Mouse (Mus musculus): ENCODE data around the gene Cyfip1. TPM values are rescaled to one million over a fixed set of nuclear protein-coding genes. Genes with fewer than 3 reads are reported as not detected.
A peak's percentile ranks its signal among the peaks of the same experiment; 100 is the strongest.

The Cyfip1 gene
- polyA plus RNA-seq (2014; fragmentation: Nextera tagmentation; extraction: Ambion mirVana), result 80.7 and 80.9 TPM in 2 replicates

DNA sequence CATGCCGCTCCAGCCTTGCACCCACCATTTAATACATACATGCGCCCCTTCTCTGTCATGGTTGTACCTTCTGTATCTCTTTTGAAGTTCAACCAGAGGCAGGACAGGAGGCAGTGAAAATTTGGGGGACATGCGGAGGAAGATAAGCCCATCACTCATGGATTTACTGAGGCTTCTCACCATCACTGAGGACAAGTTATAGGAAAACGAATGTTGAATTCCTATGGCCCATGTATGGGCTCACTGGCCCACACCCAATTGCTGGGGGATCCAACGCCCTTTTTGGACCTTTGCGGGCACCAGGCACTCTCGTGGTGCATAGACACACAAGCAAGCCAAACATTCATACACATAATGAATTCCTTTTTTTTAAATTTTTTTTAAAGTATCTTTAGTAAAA is at the start of gene Cyfip1:
TSS of gene Cyfip1 (plus strand) at position 301 of the 400 bp plus-strand sequence.
- peak within 1 kb of the TSS; percentile 84 for H3K4me3 ChIP-seq (ENCODE audit: low read depth, low read length)
- ATAC-seq (ENCODE audit: low FRiP score) (peak; percentile 48), DNase-seq (ENCODE audit: low spot score) (no peak)
- H3K27me3 ChIP-seq (ENCODE audit: control insufficient read depth, insufficient read depth, low read length), result no peaks in the 10 kb centered on the region
- H3K9ac ChIP-seq (ENCODE audit: low read depth, low read length), result peak within 1 kb of the TSS; percentile 88
- H3K36me3 ChIP-seq (ENCODE audit: control insufficient read depth, insufficient read depth, low read length), result no peaks in the 10 kb centered on the region
- H3K9me3 ChIP-seq (ENCODE audit: control insufficient read depth, low read length), result no peaks in the 10 kb centered on the region
- H3K4me2 ChIP-seq (replicated peaks; ENCODE audit: low read depth, low read length), result peak within 1 kb of the TSS; percentile 46
- H3K4me1 ChIP-seq (replicated peaks; ENCODE audit: control insufficient read depth, insufficient read depth, low read length), result no peaks in the 10 kb centered on the region
- H3K27ac ChIP-seq (ENCODE audit: low read depth, low read length), result peak within 1 kb of the TSS; percentile 86
- 45% methylated on average over 7 of the region's 7 CpGs for WGBS

DNA sequence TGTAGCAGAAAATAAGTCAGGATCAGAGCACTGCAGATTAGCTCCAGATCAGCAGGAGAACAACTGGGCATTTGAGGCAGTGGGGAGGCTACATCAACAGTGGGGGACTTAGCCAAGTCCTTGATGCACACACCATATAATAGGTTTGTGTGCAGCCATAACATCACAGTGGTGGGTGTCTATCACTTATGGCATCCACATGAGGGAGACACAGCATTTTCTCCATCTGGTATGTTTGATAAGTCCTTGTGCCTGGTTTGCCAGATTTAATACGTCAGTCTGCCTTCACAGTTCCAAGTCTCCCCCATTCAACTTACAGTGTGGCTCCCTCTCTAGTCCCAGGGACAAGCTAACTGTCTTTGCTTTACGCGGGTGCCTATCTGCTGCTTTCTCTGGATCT is 49.3 kb upstream of the Cyfip1 start:
- Histone ChIP-seq H3K9me3 (ENCODE audit: control insufficient read depth, low read length) (no peaks in the 10 kb centered on the region), H3K36me3 (ENCODE audit: control insufficient read depth, insufficient read depth, low read length) (peaks cover 10% of the 10 kb centered on the region; the same call in 1 of the 2 replicates), H3K9ac (ENCODE audit: low read depth, low read length) (no peak overlapping the region), H3K27me3 (ENCODE audit: control insufficient read depth, insufficient read depth, low read length) (no peaks in the 10 kb centered on the region), H3K27ac (ENCODE audit: low read depth, low read length) (no peak overlapping the region), H3K4me3 (ENCODE audit: low read depth, low read length) (no peak overlapping the region), H3K4me1 (replicated peaks; ENCODE audit: control insufficient read depth, insufficient read depth, low read length) (no peaks in the 10 kb centered on the region), H3K4me2 (replicated peaks; ENCODE audit: low read depth, low read length) (no peak overlapping the region)
- 83% methylated on average over 3 of the region's 3 CpGs for WGBS
- DNase-seq (ENCODE audit: low spot score) (no peak), ATAC-seq (ENCODE audit: low FRiP score) (no peak)

DNA sequence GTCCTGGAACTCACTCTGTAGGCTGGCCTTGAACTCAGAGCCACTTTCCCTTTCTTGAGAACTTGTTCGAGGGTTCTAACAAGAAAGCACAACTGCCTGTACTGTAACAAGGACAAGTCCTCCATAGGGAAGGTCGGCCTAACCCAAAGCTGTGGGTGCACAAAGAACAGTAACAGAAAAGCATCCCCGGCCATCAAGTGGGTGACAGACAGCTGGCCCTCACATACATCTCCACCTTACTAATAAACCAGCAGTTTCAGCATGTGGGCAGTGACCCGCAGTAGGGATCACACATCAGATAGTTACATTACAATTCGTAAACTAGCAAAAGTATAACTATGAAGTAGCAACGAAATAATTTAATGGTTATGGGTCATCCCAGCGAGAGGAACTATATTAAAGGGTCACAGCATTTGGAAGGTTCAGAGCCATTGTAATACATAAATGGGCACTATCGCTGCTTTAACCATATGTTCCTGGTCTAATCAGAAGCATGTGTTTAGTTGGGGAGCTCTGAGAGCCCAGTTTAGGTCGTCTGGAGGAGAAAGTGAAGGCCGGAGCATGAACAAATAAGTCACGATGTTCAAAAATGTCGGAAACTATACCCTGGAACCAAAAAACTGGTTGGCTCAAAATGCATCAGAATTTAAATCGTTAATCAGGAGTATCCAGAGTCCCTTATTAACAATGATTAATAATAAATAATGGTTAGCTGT is 48.2 kb upstream of the Cyfip1 start:
- Histone ChIP-seq H3K27me3 (ENCODE audit: control insufficient read depth, insufficient read depth, low read length) (no peaks in the 10 kb centered on the region), H3K4me1 (replicated peaks; ENCODE audit: control insufficient read depth, insufficient read depth, low read length) (no peaks in the 10 kb centered on the region), H3K4me2 (replicated peaks; ENCODE audit: low read depth, low read length) (peak overlapping the region; percentile 64), H3K9me3 (ENCODE audit: control insufficient read depth, low read length) (no peaks in the 10 kb centered on the region), H3K27ac (ENCODE audit: low read depth, low read length) (no peak overlapping the region), H3K36me3 (ENCODE audit: control insufficient read depth, insufficient read depth, low read length) (peaks cover 13% of the 10 kb centered on the region; the same call in 1 of the 2 replicates), H3K4me3 (ENCODE audit: low read depth, low read length) (peak overlapping the region; percentile 82), H3K9ac (ENCODE audit: low read depth, low read length) (peak overlapping the region; percentile 87)
- peak; percentile 48 for ATAC-seq (ENCODE audit: low FRiP score)
- 38% methylated on average over 13 of the region's 13 CpGs for WGBS
- DNase-seq (ENCODE audit: low spot score), result peak; percentile 48

DNA sequence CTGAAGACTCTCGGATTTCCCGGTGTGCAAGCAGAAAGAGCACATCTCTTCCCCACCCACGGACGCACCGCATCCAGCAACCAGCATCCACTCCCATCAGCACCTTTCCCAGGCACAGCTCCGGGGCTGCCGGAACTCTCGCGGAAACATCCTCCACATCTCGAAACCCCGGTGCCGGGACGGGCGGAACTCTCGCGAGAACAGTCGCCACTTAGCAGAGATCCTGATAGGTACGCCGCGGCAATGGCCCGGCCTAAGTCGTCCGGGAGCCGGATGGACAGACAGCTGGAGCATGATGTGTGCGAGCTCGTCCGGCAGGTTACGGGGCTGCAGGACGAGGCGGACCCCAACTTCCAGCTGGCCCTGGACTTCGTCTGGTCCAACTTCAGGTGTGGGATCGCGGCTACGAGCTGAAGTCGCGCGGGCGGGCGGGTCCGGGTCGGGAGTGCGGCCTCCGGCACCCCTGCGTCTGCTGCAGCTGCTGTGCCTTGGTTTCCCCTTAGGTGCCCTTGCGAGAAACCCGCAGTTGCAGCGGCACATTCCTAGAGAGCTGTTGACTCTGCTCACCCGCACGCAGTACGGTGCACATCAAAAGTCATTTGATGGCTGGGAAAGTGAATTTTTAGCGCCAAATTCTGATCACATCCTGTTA is 47.5 kb upstream of the Cyfip1 start, which contains the start of gene Tubgcp5:
TSS of gene Tubgcp5 (plus strand) at position 203 of the 652 bp plus-strand sequence.
- Histone ChIP-seq H3K4me1 (replicated peaks; ENCODE audit: control insufficient read depth, insufficient read depth, low read length) (no peaks in the 10 kb centered on the region), H3K4me2 (replicated peaks; ENCODE audit: low read depth, low read length) (peak within 1 kb of the TSS; percentile 64), H3K4me3 (ENCODE audit: low read depth, low read length) (peak within 1 kb of the TSS; percentile 82), H3K9ac (ENCODE audit: low read depth, low read length) (peak within 1 kb of the TSS; percentile 87), H3K27ac (ENCODE audit: low read depth, low read length) (0 out of 2 replicates have a peak within 1 kb of the TSS, but pooled peaks have one; percentile 54), H3K9me3 (ENCODE audit: control insufficient read depth, low read length) (no peaks in the 10 kb centered on the region), H3K27me3 (ENCODE audit: control insufficient read depth, insufficient read depth, low read length) (no peaks in the 10 kb centered on the region), H3K36me3 (ENCODE audit: control insufficient read depth, insufficient read depth, low read length) (peaks cover 13% of the 10 kb centered on the region; the same call in 1 of the 2 replicates)
- under 1% methylated on average over 49 of the region's 51 CpGs for WGBS
- DNase-seq (ENCODE audit: low spot score), result peak; percentile 96
- peak; percentile 99 for ATAC-seq (ENCODE audit: low FRiP score)

DNA sequence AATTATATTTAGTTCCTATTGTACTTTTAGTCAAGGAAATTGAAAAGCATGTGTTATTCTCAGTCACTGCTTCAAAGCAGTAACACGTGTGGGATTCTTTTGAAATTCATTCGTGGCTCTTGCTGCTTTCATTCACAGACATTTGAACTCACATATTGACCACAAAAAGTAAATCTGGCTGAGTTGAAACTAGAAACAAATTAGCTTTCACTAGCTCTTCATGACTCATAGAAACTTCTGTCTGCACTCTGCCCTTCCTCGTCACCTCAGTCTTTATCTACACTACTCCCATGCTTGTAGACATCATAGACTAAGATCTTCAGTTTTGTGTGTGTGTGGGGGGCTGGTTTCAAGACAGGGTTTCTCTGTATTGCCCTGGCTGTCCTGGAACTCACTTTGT is 41.6 kb upstream of the Cyfip1 start:
- Histone ChIP-seq H3K9me3 (ENCODE audit: control insufficient read depth, low read length) (no peaks in the 10 kb centered on the region), H3K36me3 (ENCODE audit: control insufficient read depth, insufficient read depth, low read length) (peaks cover 19% of the 10 kb centered on the region), H3K9ac (ENCODE audit: low read depth, low read length) (no peak overlapping the region), H3K27ac (ENCODE audit: low read depth, low read length) (no peak overlapping the region), H3K4me3 (ENCODE audit: low read depth, low read length) (no peak overlapping the region), H3K4me1 (replicated peaks; ENCODE audit: control insufficient read depth, insufficient read depth, low read length) (no peaks in the 10 kb centered on the region), H3K4me2 (replicated peaks; ENCODE audit: low read depth, low read length) (no peak overlapping the region), H3K27me3 (ENCODE audit: control insufficient read depth, insufficient read depth, low read length) (no peaks in the 10 kb centered on the region)
- 90% methylated on average over 3 of the region's 3 CpGs for WGBS
- no peak for DNase-seq (ENCODE audit: low spot score)
- ATAC-seq (ENCODE audit: low FRiP score), result no peak

DNA sequence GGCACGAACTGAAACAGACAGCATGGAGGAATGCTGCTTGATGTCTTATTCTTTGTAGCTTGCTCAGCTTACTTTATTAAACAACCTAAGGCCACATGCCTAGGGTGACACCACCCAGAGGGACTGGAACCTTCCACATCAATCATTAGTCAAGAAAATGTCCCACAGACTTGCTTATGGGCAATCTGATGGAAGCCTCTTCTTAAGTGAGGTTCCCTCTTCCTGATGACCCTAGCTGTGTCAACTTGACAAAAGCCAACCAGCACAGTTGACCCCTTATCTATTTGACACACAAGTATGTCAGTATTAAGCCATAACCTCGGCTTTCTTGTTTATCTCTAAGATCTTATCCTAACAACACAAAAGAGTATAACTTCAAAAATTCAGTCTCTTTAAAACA is 31.6 kb upstream of the Cyfip1 start:
- Histone ChIP-seq H3K4me3 (ENCODE audit: low read depth, low read length) (no peak overlapping the region), H3K4me2 (replicated peaks; ENCODE audit: low read depth, low read length) (no peak overlapping the region), H3K27ac (ENCODE audit: low read depth, low read length) (no peak overlapping the region), H3K36me3 (ENCODE audit: control insufficient read depth, insufficient read depth, low read length) (peaks cover 5% of the 10 kb centered on the region; the same call in 1 of the 2 replicates), H3K9ac (ENCODE audit: low read depth, low read length) (no peak overlapping the region), H3K9me3 (ENCODE audit: control insufficient read depth, low read length) (no peaks in the 10 kb centered on the region), H3K27me3 (ENCODE audit: control insufficient read depth, insufficient read depth, low read length) (no peaks in the 10 kb centered on the region), H3K4me1 (replicated peaks; ENCODE audit: control insufficient read depth, insufficient read depth, low read length) (no peaks in the 10 kb centered on the region)
- ATAC-seq (ENCODE audit: low FRiP score), result no peak
- no peak for DNase-seq (ENCODE audit: low spot score)
- 96% methylated on average over 2 of the region's 2 CpGs for WGBS

DNA sequence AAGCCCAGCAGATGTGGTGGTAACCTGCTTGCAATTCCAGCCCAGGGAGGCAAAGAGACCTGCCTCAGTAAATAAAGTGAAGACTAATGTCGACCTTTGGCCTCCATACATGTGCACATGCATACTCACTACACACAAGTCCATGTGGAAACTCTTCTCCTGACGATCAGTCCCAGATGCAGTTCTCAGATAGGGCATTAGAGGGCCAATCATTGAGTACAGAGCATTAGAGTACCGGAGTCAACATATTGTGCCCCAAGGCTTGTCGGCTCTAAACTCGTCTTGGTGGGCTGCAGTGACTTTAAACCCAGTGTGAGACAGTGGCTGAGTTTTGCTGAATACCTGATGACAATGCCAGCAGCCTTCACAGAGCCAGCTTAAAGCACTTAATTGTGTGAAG is 17.1 kb upstream of the Cyfip1 start:
- DNase-seq (ENCODE audit: low spot score) (no peak), ATAC-seq (ENCODE audit: low FRiP score) (no peak)
- WGBS, result 83% methylated on average over 5 of the region's 5 CpGs
- Histone ChIP-seq H3K4me2 (replicated peaks; ENCODE audit: low read depth, low read length) (no peak overlapping the region), H3K4me1 (replicated peaks; ENCODE audit: control insufficient read depth, insufficient read depth, low read length) (no peaks in the 10 kb centered on the region), H3K27ac (ENCODE audit: low read depth, low read length) (no peak overlapping the region), H3K9ac (ENCODE audit: low read depth, low read length) (no peak overlapping the region), H3K4me3 (ENCODE audit: low read depth, low read length) (no peak overlapping the region), H3K27me3 (ENCODE audit: control insufficient read depth, insufficient read depth, low read length) (no peaks in the 10 kb centered on the region), H3K36me3 (ENCODE audit: control insufficient read depth, insufficient read depth, low read length) (peaks cover 11% of the 10 kb centered on the region; the same call in 1 of the 2 replicates), H3K9me3 (ENCODE audit: control insufficient read depth, low read length) (no peaks in the 10 kb centered on the region)

DNA sequence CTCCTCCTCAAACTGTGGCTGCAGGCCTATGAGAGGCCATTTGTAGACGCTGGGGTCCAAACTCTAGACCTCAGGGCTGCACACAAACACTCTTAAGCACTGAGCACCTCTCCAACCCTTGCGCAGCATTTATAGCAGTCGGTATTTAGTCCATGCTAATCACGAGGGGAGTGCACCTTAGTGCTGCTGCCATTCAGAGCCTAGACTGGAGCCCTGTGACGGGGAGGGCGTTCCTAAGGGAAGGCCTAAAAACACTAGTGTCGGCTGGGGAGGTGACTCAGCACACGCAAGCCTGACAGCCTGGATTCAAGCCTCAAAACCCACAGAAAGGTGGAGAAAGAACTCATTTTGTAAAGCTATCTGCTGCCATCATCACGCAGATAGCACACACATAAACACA is 14.0 kb upstream of the Cyfip1 start:
- Histone ChIP-seq H3K4me1 (replicated peaks; ENCODE audit: control insufficient read depth, insufficient read depth, low read length) (no peaks in the 10 kb centered on the region), H3K27ac (ENCODE audit: low read depth, low read length) (no peak overlapping the region), H3K9me3 (ENCODE audit: control insufficient read depth, low read length) (no peaks in the 10 kb centered on the region), H3K9ac (ENCODE audit: low read depth, low read length) (no peak overlapping the region), H3K4me3 (ENCODE audit: low read depth, low read length) (no peak overlapping the region), H3K4me2 (replicated peaks; ENCODE audit: low read depth, low read length) (no peak overlapping the region), H3K27me3 (ENCODE audit: control insufficient read depth, insufficient read depth, low read length) (no peaks in the 10 kb centered on the region), H3K36me3 (ENCODE audit: control insufficient read depth, insufficient read depth, low read length) (0 out of 2 replicates have a peak, but pooled peaks cover 4% of the 10 kb centered on the region)
- 92% methylated on average over 9 of the region's 9 CpGs for WGBS
- DNase-seq (ENCODE audit: low spot score) (no peak), ATAC-seq (ENCODE audit: low FRiP score) (no peak)
